Mouse (Mus musculus) myocyte (in vitro differentiated cells): Measurements from ENCODE around the gene Gm10271. TPM values are rescaled to one million over a fixed set of nuclear protein-coding genes. Genes with fewer than 3 reads are reported as not detected.

Experiments used
- H3K27me3 ChIP-seq: one replicate; pipeline ENCODE4 v1.6.1; 2011; ENCODE audit not compliant: control insufficient read depth, insufficient read depth, insufficient read length
- H3K36me3 ChIP-seq: one replicate; pipeline ENCODE4 v1.6.1; 2011; ENCODE audit not compliant: control insufficient read depth, insufficient read depth
- H3K4me2 ChIP-seq: one replicate; pipeline ENCODE4 v1.6.1; 2011; ENCODE audit warnings: low read depth, control low read depth
- H3K4me3 ChIP-seq: one replicate; pipeline ENCODE4 v1.5.1; 2011; ENCODE audit warnings: mild to moderate bottlenecking, control low read depth, moderate library complexity
- H3K79me2 ChIP-seq: one replicate; pipeline ENCODE4 v1.6.1; 2011; ENCODE audit not compliant: control insufficient read depth, insufficient read depth
- H3ac ChIP-seq: one replicate; pipeline ENCODE4 v1.6.1; 2011; ENCODE audit not compliant: control insufficient read depth, insufficient read length
- CEBPB ChIP-seq: IDR thresholded peaks from 2 replicates; pipeline ENCODE4 v1.6.1; 2011; ENCODE audit warnings: mild to moderate bottlenecking, moderate library complexity; ENCODE audit not compliant: poor library complexity, insufficient read depth, severe bottlenecking
- E2F4 ChIP-seq: IDR thresholded peaks from one replicate; pipeline ENCODE4 v1.6.1; 2011; ENCODE audit warnings: mild to moderate bottlenecking, control low read depth, moderate library complexity; ENCODE audit not compliant: insufficient read depth
- MAX ChIP-seq: IDR thresholded peaks from one replicate; pipeline ENCODE4 v1.6.1; 2011; ENCODE audit warnings: low read depth, mild to moderate bottlenecking, control low read depth
- MYOD1 ChIP-seq, 3 experiments: IDR thresholded peaks; one replicate each; pipeline ENCODE4 v1.6.1; 2011; ENCODE audit warnings: control low read depth in 2 of 3, low read depth in 2 of 3, mild to moderate bottlenecking in 2 of 3, moderate library complexity in 1 of 3; ENCODE audit not compliant: insufficient read length in 2 of 3, control insufficient read depth in 1 of 3
- MYOG ChIP-seq, 3 experiments: IDR thresholded peaks; one replicate each; pipeline ENCODE4 v1.6.1; 2011; ENCODE audit warnings: control low read depth in 2 of 3, low read depth in 2 of 3, mild to moderate bottlenecking in 2 of 3; ENCODE audit not compliant: insufficient read length in 2 of 3, control insufficient read depth in 1 of 3, insufficient read depth in 1 of 3
- POLR2A ChIP-seq: IDR thresholded peaks from one replicate; pipeline ENCODE4 v1.6.1; 2011; ENCODE audit warnings: low read depth, mild to moderate bottlenecking, control low read depth, moderate library complexity; ENCODE audit not compliant: insufficient read length
- POLR2AphosphoS2 ChIP-seq: IDR thresholded peaks from one replicate; pipeline ENCODE4 v1.6.1; 2011; ENCODE audit warnings: low read depth, control low read depth; ENCODE audit not compliant: insufficient read length
- REST ChIP-seq: IDR thresholded peaks from one replicate; pipeline ENCODE4 v1.6.1; 2011; ENCODE audit warnings: mild to moderate bottlenecking, control low read depth, moderate library complexity; ENCODE audit not compliant: insufficient read depth, insufficient read length
- SRF ChIP-seq: IDR thresholded peaks from one replicate; pipeline ENCODE4 v1.6.1; 2011; ENCODE audit warnings: low read depth; ENCODE audit not compliant: control insufficient read depth, insufficient read length
- TCF12 ChIP-seq: IDR thresholded peaks from one replicate; pipeline ENCODE4 v1.6.1; 2011; ENCODE audit warnings: mild to moderate bottlenecking, control low read depth; ENCODE audit not compliant: poor library complexity, insufficient read depth, severe bottlenecking
- TCF3 ChIP-seq: IDR thresholded peaks from one replicate; pipeline ENCODE4 v1.6.1; 2011; ENCODE audit warnings: low read depth, control low read depth; ENCODE audit not compliant: insufficient read length
- USF1 ChIP-seq: IDR thresholded peaks from one replicate; pipeline ENCODE4 v1.6.1; 2011; ENCODE audit warnings: low read depth, mild to moderate bottlenecking, control low read depth, moderate library complexity
- polyA plus RNA-seq: library from polyadenylated mRNA; unstranded; fragments of >200 nt; fragmentation: generic; extraction: Trizol; gene quantifications from one replicate; pipeline ENCODE4 v1.2.1, GENCODE M21; 2012; ENCODE audit warnings: missing spikeins

The Gm10271 gene
- polyA plus RNA-seq, 1 experiment: not detected

GRCm38 (mm10) chr10:116914586-116914985 lies 57.8 kb downstream of the Gm10271 start:
- no peak overlapping the region for H3K4me2 ChIP-seq
- TF ChIP-seq TCF12 (no peak), REST (no peak), POLR2AphosphoS2 (no peak), MYOG (IDR thresholded peaks at IDR 0.05; ENCODE audit: control insufficient read depth in 1 of 3, insufficient read depth in 1 of 3, insufficient read length in 2 of 3, low read depth in 2 of 3) (no peak), MAX (no peak), POLR2A (no peak), E2F4 (no peak), USF1 (no peak)
- H3ac ChIP-seq: no peak overlapping the region
- H3K27me3 ChIP-seq: no peaks in the 10 kb centered on the region
- no peak overlapping the region for H3K4me3 ChIP-seq
- H3K36me3 ChIP-seq: peaks cover 21% of the 10 kb centered on the region
- no peaks in the 10 kb centered on the region for H3K79me2 ChIP-seq

- no peak overlapping the region for H3K4me3 ChIP-seq
- H3K27me3 ChIP-seq: no peaks in the 10 kb centered on the region
- peaks cover 27% of the 10 kb centered on the region for H3K36me3 ChIP-seq
- no peak overlapping the region for H3K4me2 ChIP-seq
- no peak for TF ChIP-seq MYOG (IDR thresholded peaks at IDR 0.05; ENCODE audit: control insufficient read depth in 1 of 3, insufficient read depth in 1 of 3, insufficient read length in 2 of 3, low read depth in 2 of 3)
- no peak for TF ChIP-seq E2F4
- no peak for TF ChIP-seq TCF3
- TF ChIP-seq USF1: no peak
- no peak for TF ChIP-seq SRF
- TF ChIP-seq MYOD1 (IDR thresholded peaks at IDR 0.05; ENCODE audit: control insufficient read depth in 1 of 3, insufficient read length in 2 of 3, low read depth in 2 of 3): no peak
- TF ChIP-seq POLR2AphosphoS2: no peak
- no peak for TF ChIP-seq CEBPB
- no peak for TF ChIP-seq REST
- TF ChIP-seq POLR2A: no peak
- no peak for TF ChIP-seq TCF12
- no peak for TF ChIP-seq MAX
- H3ac ChIP-seq: no peak overlapping the region
- H3K79me2 ChIP-seq: no peaks in the 10 kb centered on the region
Measured at GRCm38 (mm10) chr10:116913647-116914273, 58.6 kb downstream of the Gm10271 start.

GRCm38 (mm10) chr10:116912850-116913249 lies 59.6 kb downstream of the Gm10271 start:
- TF ChIP-seq E2F4 (no peak), TCF3 (no peak), MYOD1 (IDR thresholded peaks at IDR 0.05; ENCODE audit: control insufficient read depth in 1 of 3, insufficient read length in 2 of 3, low read depth in 2 of 3) (no peak), TCF12 (no peak), MAX (no peak), POLR2AphosphoS2 (no peak), SRF (no peak), POLR2A (no peak), REST (no peak), MYOG (IDR thresholded peaks at IDR 0.05; ENCODE audit: control insufficient read depth in 1 of 3, insufficient read depth in 1 of 3, insufficient read length in 2 of 3, low read depth in 2 of 3) (no peak), CEBPB (no peak), USF1 (no peak)

GRCm38 (mm10) chr10:116908901-116909642 lies 63.3 kb downstream of the Gm10271 start:
- peaks cover 42% of the 10 kb centered on the region for H3K36me3 ChIP-seq
- no peak overlapping the region for H3ac ChIP-seq
- no peaks in the 10 kb centered on the region for H3K27me3 ChIP-seq
- H3K79me2 ChIP-seq: no peaks in the 10 kb centered on the region
- no peak overlapping the region for H3K4me3 ChIP-seq
- no peak overlapping the region for H3K4me2 ChIP-seq
- no peak for TF ChIP-seq MAX
- no peak for TF ChIP-seq E2F4
- no peak for TF ChIP-seq MYOG (IDR thresholded peaks at IDR 0.05; ENCODE audit: control insufficient read depth in 1 of 3, insufficient read depth in 1 of 3, insufficient read length in 2 of 3, low read depth in 2 of 3)
- TF ChIP-seq TCF3: no peak
- no peak for TF ChIP-seq POLR2AphosphoS2
- TF ChIP-seq CEBPB: no peak
- no peak for TF ChIP-seq POLR2A
- TF ChIP-seq TCF12: no peak
- no peak for TF ChIP-seq MYOD1 (IDR thresholded peaks at IDR 0.05; ENCODE audit: control insufficient read depth in 1 of 3, insufficient read length in 2 of 3, low read depth in 2 of 3)
- no peak for TF ChIP-seq REST
- TF ChIP-seq SRF: no peak
- TF ChIP-seq USF1: no peak

More at GRCm38 (mm10) chr10:116912850-116913249, 59.6 kb downstream of the Gm10271 start:
- peaks cover 23% of the 10 kb centered on the region for H3K36me3 ChIP-seq
- no peak overlapping the region for H3K4me3 ChIP-seq
- H3K79me2 ChIP-seq: no peaks in the 10 kb centered on the region
- no peaks in the 10 kb centered on the region for H3K27me3 ChIP-seq
- H3K4me2 ChIP-seq: no peak overlapping the region
- H3ac ChIP-seq: no peak overlapping the region

Other genes with a start within 250 kb of the Gm10271 start
- 0.04 TPM for gene Myrfl, start 75.7 kb downstream of the Gm10271 start, polyA plus RNA-seq
- gene Rab3ip, start 21.8 kb downstream of the Gm10271 start, polyA plus RNA-seq: 29.1 TPM
- 1.4 TPM for gene Best3, start 13.7 kb upstream of the Gm10271 start, polyA plus RNA-seq
- gene Lrrc10, start 72.7 kb upstream of the Gm10271 start, polyA plus RNA-seq: not detected
- 384 TPM for gene Cct2, start 91.2 kb upstream of the Gm10271 start, polyA plus RNA-seq
- gene Frs2, start 175.9 kb upstream of the Gm10271 start, polyA plus RNA-seq: 6.6 TPM